In genomic region chr5:72175530-72175929, GRCm38 (mm10) we compare ENCODE assay signal across 9 mouse cellular contexts. TPM values are rescaled to one million over a fixed set of nuclear protein-coding genes. Genes with fewer than 3 reads are reported as not detected.
DNase-seq lines count a peak whose midpoint lies in the region; ATAC-seq lines count a peak whose summit lies in the region.
"Had no signal": no experiment of that assay in that cellular context is flagged by ENCODE, and none has a peak within 500 bp of the region (broad histone marks: within the 10 kb centered on the region; RNA-seq: fewer than 3 reads in every experiment).

No protein-coding gene starts in this region.

- no peaks in the 10 kb centered on the region for H3K36me3 ChIP-seq in lung, embryonic 16.5 days (ENCODE audit: control insufficient read depth, insufficient read depth, low read length)
- no peaks in the 10 kb centered on the region for H3K36me3 ChIP-seq in embryonic facial prominence, embryonic 14.5 days (ENCODE audit: control insufficient read depth, insufficient read depth, low read length)
- H3K36me3 ChIP-seq: stomach, embryonic 15.5 days had no signal

- no peak overlapping the region for H3K4me3 ChIP-seq in lung, embryonic 16.5 days (ENCODE audit: low read length)
- no peak overlapping the region for H3K4me3 ChIP-seq in embryonic facial prominence, embryonic 14.5 days (ENCODE audit: low read depth, low read length)
- H3K4me3 ChIP-seq: stomach, embryonic 15.5 days had no signal

- no peaks in the 10 kb centered on the region for H3K9me3 ChIP-seq in lung, embryonic 16.5 days (ENCODE audit: control insufficient read depth, low read length)
- no peaks in the 10 kb centered on the region for H3K9me3 ChIP-seq in embryonic facial prominence, embryonic 14.5 days (ENCODE audit: control insufficient read depth, low read length)
- H3K9me3 ChIP-seq: stomach, embryonic 15.5 days had no signal

- H3K4me2 ChIP-seq in lung, embryonic 16.5 days (ENCODE audit: low read depth, low read length), result peak overlapping the region; percentile 31; the same call in 1 of the 2 replicates
- peak overlapping the region; percentile 26; the same call in 1 of the 2 replicates for H3K4me2 ChIP-seq in embryonic facial prominence, embryonic 14.5 days (ENCODE audit: low read depth, low read length)
- H3K4me2 ChIP-seq: stomach, embryonic 15.5 days had no signal

- no peaks in the 10 kb centered on the region for H3K27me3 ChIP-seq in lung, embryonic 16.5 days (ENCODE audit: control insufficient read depth, insufficient read depth, low read depth, low read length)
- H3K27me3 ChIP-seq in embryonic facial prominence, embryonic 14.5 days (replicated peaks; ENCODE audit: control insufficient read depth, insufficient read depth, low read length), result no peaks in the 10 kb centered on the region
- H3K27me3 ChIP-seq: stomach, embryonic 15.5 days had no signal

- 15% methylated on average over 7 of the region's 7 CpGs for WGBS in lung, embryonic 16.5 days
- 14% methylated on average over 7 of the region's 7 CpGs for WGBS in embryonic facial prominence, embryonic 14.5 days

- H3K4me1 ChIP-seq in lung, embryonic 16.5 days (replicated peaks; ENCODE audit: control insufficient read depth, insufficient read depth, low read length), result peaks cover 5% of the 10 kb centered on the region; the same call in 1 of the 2 replicates
- H3K4me1 ChIP-seq in embryonic facial prominence, embryonic 14.5 days (ENCODE audit: control insufficient read depth, insufficient read depth, low read length), result no peaks in the 10 kb centered on the region; the same call in 1 of the 2 replicates
- H3K4me1 ChIP-seq: stomach, embryonic 15.5 days had no signal

- H3K9ac ChIP-seq in lung, embryonic 16.5 days (ENCODE audit: low read length), result no peak overlapping the region
- H3K9ac ChIP-seq in embryonic facial prominence, embryonic 14.5 days (ENCODE audit: low read depth, low read length), result no peak overlapping the region
- H3K9ac ChIP-seq: stomach, embryonic 15.5 days had no signal

- peak; percentile 28; the same call in 1 of the 2 replicates for ATAC-seq in lung, embryonic 16.5 days (ENCODE audit: low read depth)
- ATAC-seq in embryonic facial prominence, embryonic 14.5 days (ENCODE audit: low read depth), result peak; percentile 69
- peak; percentile 76 for ATAC-seq in inflammation-experienced regulatory T-cells, adult 6 months

- DNase-seq in lung, adult 18-20 months, result no peak
- peak; percentile 49 for DNase-seq in embryonic facial prominence, embryonic 14.5 days (ENCODE audit: low spot score)
- peak; percentile 14 for DNase-seq in retina, postnatal 7 days (ENCODE audit: low read depth, low spot score)
- no peak for DNase-seq in right cerebral cortex, adult 2 months (ENCODE audit: low spot score in 2 of 2)
- DNase-seq in thymus, postnatal 0 days (ENCODE audit: low spot score), result no peak
- DNase-seq: cerebellum, adult 9-10 months had no signal

- no peak overlapping the region for H3K27ac ChIP-seq in lung, embryonic 16.5 days (ENCODE audit: low read length)
- no peak overlapping the region for H3K27ac ChIP-seq in embryonic facial prominence, embryonic 14.5 days (replicated peaks; ENCODE audit: low read depth, low read length)
- H3K27ac ChIP-seq: stomach, embryonic 15.5 days had no signal

RNA-seq across cellular contexts. Expression of gene Commd8, which starts 7.5 kb away (rescaled TPM):
- 127 and 132 TPM in 2 replicates for polyA plus RNA-seq in lung, embryonic 16.5 days (2015; fragmentation: Nextera tagmentation; extraction: Ambion mirVana)
- 106 and 128 TPM in 2 replicates for polyA plus RNA-seq in embryonic facial prominence, embryonic 14.5 days (2014; fragmentation: Nextera tagmentation; extraction: Ambion mirVana)
- polyA plus RNA-seq in inflammation-experienced regulatory T-cells, adult 6 months (2017; shearing (Covaris generic)), result 100 to 1,000 TPM; 199 to 211 (median 208) TPM
- polyA plus RNA-seq in thymus, postnatal 0 days (2015; fragmentation: Nextera tagmentation; extraction: Ambion mirVana), result 159 and 167 TPM in 2 replicates

Comparison
In these comparisons a context has a peak if more than half of its experiments do, and no peak if none do; other contexts are left out.
1. DNase-seq: peak in embryonic facial prominence, embryonic 14.5 days (single experiment) and retina, postnatal 7 days (single experiment); none in lung, adult 18-20 months (0 of 2), right cerebral cortex, adult 2 months (0 of 2) and thymus, postnatal 0 days (single experiment).
2. Peak in every context shown above with its lines, with median percentiles within 50 percentile points of each other: ATAC-seq.